ENCODE assay signal across 21 mouse cellular contexts in the genomic region with DNA sequence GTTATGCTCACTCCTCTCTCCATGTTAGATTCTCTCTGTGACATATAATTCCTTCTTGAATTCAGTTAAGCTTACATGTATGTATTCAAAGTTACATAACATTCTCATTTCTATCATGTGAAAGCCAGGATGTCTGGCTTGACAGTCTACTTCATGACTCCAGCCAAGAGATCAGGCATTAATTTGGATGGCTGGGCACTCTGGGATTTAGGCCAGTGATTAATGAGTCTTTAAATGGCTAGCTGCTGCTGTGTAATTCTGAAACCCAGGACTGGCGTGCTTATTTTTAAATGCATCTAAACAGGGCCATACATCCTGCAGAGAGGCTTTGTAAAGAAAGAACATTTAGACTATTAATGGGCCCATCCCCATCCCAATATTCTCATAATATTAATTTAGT.
A peak's percentile ranks its signal among the peaks of the same experiment; 100 is the strongest.
DNase-seq lines count a peak whose midpoint lies in the region; TF ChIP-seq lines count a peak whose summit lies in the region.
"Had no signal": no experiment of that assay in that cellular context is flagged by ENCODE, and none has a peak within 500 bp of the region (broad histone marks: within the 10 kb centered on the region; RNA-seq: fewer than 3 reads in every experiment).

No protein-coding gene starts in this region.

- no peak for TF ChIP-seq CTCF in kidney, adult 2 months (conservative IDR thresholded peaks at IDR 0.05; ENCODE audit: insufficient read depth, insufficient read length, low read depth, low read length)

- H3K27me3 ChIP-seq in kidney, adult 2 months (replicated peaks; ENCODE audit: control insufficient read depth, insufficient read depth, low read length), result no peaks in the 10 kb centered on the region
- H3K27me3 ChIP-seq: embryonic facial prominence, embryonic 12.5 days; heart, embryonic 12.5 days; hindbrain, embryonic 15.5 days; limb, embryonic 13.5 days; lung, embryonic 15.5 days had no signal

- H3K27ac ChIP-seq in kidney, adult 2 months (ENCODE audit: insufficient read depth, low read depth, low read length), result no peak overlapping the region
- H3K27ac ChIP-seq: embryonic facial prominence, embryonic 12.5 days; gastrocnemius, adult 2 months; hindbrain, embryonic 15.5 days; kidney, postnatal 0 days; left cerebral cortex, adult 2 months; limb, embryonic 13.5 days; lung, embryonic 15.5 days had no signal

- DNase-seq in cerebellum, postnatal 25 days, result peak; percentile 9 to 22
- DNase-seq in cerebellum, adult 9-10 months, result no peak
- DNase-seq in kidney, adult 2 months, result peak; percentile 12
- no peak for DNase-seq in kidney, postnatal 14 days
- peak; percentile 35 for DNase-seq in Muller cell, postnatal 12 days (ENCODE audit: inconsistent ontology term)
- peak; percentile 28 for DNase-seq in retina, adult 2 months (ENCODE audit: low read depth, low spot score)
- no peak for DNase-seq in adrenal gland, postnatal 36 days
- DNase-seq: adrenal gland, postnatal 25 days; gastrocnemius, adult 2 months; gastrocnemius, postnatal 36 days; kidney, adult 18-20 months; layer of hippocampus, adult 9-11 months; thymus, adult 2 months; thymus, postnatal 4 days had no signal

- no peaks in the 10 kb centered on the region for H3K36me3 ChIP-seq in kidney, adult 2 months (ENCODE audit: control insufficient read depth, insufficient read depth, low read length)
- H3K36me3 ChIP-seq: embryonic facial prominence, embryonic 12.5 days; heart, embryonic 12.5 days; hindbrain, embryonic 15.5 days; limb, embryonic 13.5 days; lung, embryonic 15.5 days had no signal

- 43% methylated on average over 1 of the region's 1 CpGs for WGBS in kidney, adult 2 months

- no peaks in the 10 kb centered on the region for H3K4me1 ChIP-seq in kidney, adult 2 months (ENCODE audit: control insufficient read depth, insufficient read depth, low read length)
- H3K4me1 ChIP-seq: embryonic facial prominence, embryonic 12.5 days; heart, embryonic 12.5 days; hindbrain, embryonic 15.5 days; limb, embryonic 13.5 days; lung, embryonic 15.5 days had no signal

- H3K4me3 ChIP-seq in kidney, adult 2 months (ENCODE audit: insufficient read depth, low read depth, low read length), result no peak overlapping the region
- H3K4me3 ChIP-seq: embryonic facial prominence, embryonic 12.5 days; gastrocnemius, adult 2 months; heart, embryonic 12.5 days; hindbrain, embryonic 15.5 days; left cerebral cortex, adult 2 months; limb, embryonic 13.5 days; lung, embryonic 15.5 days had no signal

- TF ChIP-seq POLR2A in kidney, adult 2 months (IDR thresholded peaks at IDR 0.05; ENCODE audit: low read depth, low read length), result no peak

Comparison
In these comparisons a context has a peak if more than half of its experiments do, and no peak if none do; other contexts are left out.
1. DNase-seq: peak in cerebellum, postnatal 25 days (2 of 2), kidney, adult 2 months (single experiment), Muller cell, postnatal 12 days (single experiment) and retina, adult 2 months (single experiment); none in cerebellum, adult 9-10 months (single experiment), kidney, postnatal 14 days (single experiment) and adrenal gland, postnatal 36 days (0 of 2).